Mouse (Mus musculus) heart, adult 2 months (tissue): ENCODE measurements around the gene Tmem106b. TPM values are rescaled to one million over a fixed set of nuclear protein-coding genes. Genes with fewer than 3 reads are reported as not detected.
A peak's percentile ranks its signal among the peaks of the same experiment; 100 is the strongest.

Source experiments
- DNase-seq, 2 experiments: peaks; one replicate each; pipeline ENCODE4 v3.0.0; 2021
- H3K27ac ChIP-seq: fragments of 200-600 bp; 2 replicates; pipeline ENCODE4 v1.8.1; 2022
- H3K27me3 ChIP-seq: fragments of 200-500 bp; 2 replicates; pipeline ENCODE4 v1.6.1; 2012; ENCODE audit warnings: mild to moderate bottlenecking, low read length, inconsistent platforms, mixed read lengths; ENCODE audit not compliant: control insufficient read depth, insufficient read depth
- H3K36me3 ChIP-seq: fragments of 200-500 bp; 2 replicates; pipeline ENCODE4 v1.6.1; 2012; ENCODE audit warnings: low read length, inconsistent platforms; ENCODE audit not compliant: control insufficient read depth, insufficient read depth
- H3K4me1 ChIP-seq: fragments of 200-500 bp; 2 replicates; pipeline ENCODE4 v1.6.1; 2011; ENCODE audit warnings: low read length; ENCODE audit not compliant: control insufficient read depth, insufficient read depth
- H3K4me3 ChIP-seq: fragments of 200-600 bp; 2 replicates; pipeline ENCODE4 v1.8.1; 2022
- H3K79me2 ChIP-seq: fragments of 200-500 bp; replicated peaks from 2 replicates; pipeline ENCODE4 v1.6.1; 2012; ENCODE audit warnings: mild to moderate bottlenecking, inconsistent platforms, low read length, moderate library complexity, mixed read lengths; ENCODE audit not compliant: control insufficient read depth, insufficient read depth
- H3K9ac ChIP-seq: fragments of 200-500 bp; 2 replicates; pipeline ENCODE4 v1.6.1; 2012; ENCODE audit warnings: low read depth, mild to moderate bottlenecking, control low read depth, inconsistent platforms, low read length, mixed read lengths
- CTCF ChIP-seq: fragments of 200-600 bp; IDR thresholded peaks from 2 replicates; pipeline ENCODE4 v1.8.1; 2022; ENCODE audit warnings: antibody characterized with exemption, mild to moderate bottlenecking, moderate library complexity
- EP300 ChIP-seq: fragments of 200-500 bp; IDR thresholded peaks from 2 replicates; pipeline ENCODE4 v1.6.1; 2011; ENCODE audit warnings: low read depth, low read length, control low read depth; ENCODE audit not compliant: insufficient read depth
- POLR2A ChIP-seq: fragments of 200-500 bp; IDR thresholded peaks from 2 replicates; pipeline ENCODE4 v1.6.1; 2011; ENCODE audit warnings: mild to moderate bottlenecking, low read depth, low read length, control low read depth; ENCODE audit not compliant: insufficient read depth
- WGBS: fragments of 180-500 bp; shearing (Covaris S2); methylation state at CpG from one replicate; pipeline ENCODE4 v1.1.7; 2018; 5-methylcytosine and 5-hydroxymethylcytosine counted together
- intact Hi-C: fragments of 180-260 bp; cut with DNase I; formaldehyde crosslinking; loops from one replicate; pipeline ENCODE4 v1.15.1; 2025
- polyA plus RNA-seq: library from polyadenylated mRNA; depleted of rRNA; stranded (reverse); fragments of >200 nt; gene quantifications from 2 replicates; pipeline ENCODE4 v1.2.3, GENCODE M21; 2012
- total RNA-seq, 2 experiments: library from RNA; stranded (reverse); gene quantifications; 2 replicates each; pipeline ENCODE4 v1.2.3; 2021

Tmem106b gene
- total and polyA plus RNA-seq, 3 experiments = 25.6 to 181 (median 151) TPM

DNA sequence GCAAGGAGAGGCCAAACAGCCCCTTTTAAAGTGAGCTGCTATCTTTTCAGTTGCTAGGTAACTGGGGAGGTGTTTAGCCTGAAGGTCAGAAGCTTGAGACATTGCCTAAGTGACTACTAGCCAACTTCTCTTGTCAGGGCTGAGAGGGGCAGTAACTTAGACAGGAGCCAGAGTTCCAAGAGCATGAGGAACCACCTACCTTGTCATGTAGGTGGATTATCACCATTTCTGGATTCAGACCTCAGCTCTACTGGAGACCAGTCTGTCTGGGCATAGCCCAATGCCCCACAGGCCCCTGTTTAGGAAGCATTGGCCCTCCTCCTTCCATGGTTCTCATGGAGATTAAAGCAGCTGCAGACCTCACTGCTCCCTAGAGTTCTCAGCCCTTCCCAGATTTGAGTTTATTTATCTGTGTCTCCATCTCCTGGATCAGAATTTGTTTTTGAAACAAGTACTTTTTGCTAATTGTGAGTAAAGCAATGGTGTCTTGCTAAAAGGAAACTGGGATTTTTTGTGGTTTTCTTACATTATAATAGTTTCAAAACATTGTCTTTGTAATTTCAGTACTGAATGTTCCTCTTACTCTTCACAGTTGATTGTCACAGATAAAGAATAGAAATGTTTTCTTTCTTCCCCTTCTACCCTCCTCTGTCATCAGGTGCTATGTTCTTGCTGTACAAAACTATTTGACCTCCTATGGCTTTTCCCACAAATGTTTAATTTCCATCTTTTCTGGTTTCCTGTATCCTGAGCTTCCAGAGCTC lies 8.1 kb upstream of the Tmem106b start:
- Histone ChIP-seq H3K27me3 (no peaks in the 10 kb centered on the region), H3K79me2 (no peaks in the 10 kb centered on the region), H3K4me1 (no peaks in the 10 kb centered on the region), H3K9ac (no peak overlapping the region), H3K4me3 (no peak overlapping the region), H3K36me3 (no peaks in the 10 kb centered on the region), H3K27ac (no peak overlapping the region)
- no peak for TF ChIP-seq POLR2A
- TF ChIP-seq CTCF = no peak
- no peak for TF ChIP-seq EP300
- intact Hi-C loops = no loop called here
- no peak for DNase-seq

DNA sequence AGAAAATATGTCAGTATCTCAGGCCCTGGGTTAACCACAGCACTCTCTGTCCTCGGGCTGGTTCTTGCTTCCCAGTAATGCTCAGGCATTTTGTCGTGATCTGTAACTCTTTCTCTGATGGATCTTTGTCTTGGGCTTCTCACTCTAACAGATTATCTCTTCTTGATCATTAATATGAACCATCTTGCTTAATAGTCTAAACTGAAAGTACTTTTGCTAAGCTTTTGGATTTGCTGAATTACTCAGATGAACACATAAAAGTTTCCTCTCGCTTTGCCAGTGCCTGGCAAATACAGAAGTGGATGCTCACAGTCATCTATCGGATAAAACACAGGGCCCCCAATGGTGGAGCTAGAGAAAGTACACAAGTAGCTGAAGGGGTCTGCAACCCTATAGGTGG lies 7.5 kb upstream of the Tmem106b start:
- Histone ChIP-seq H3K9ac (no peak overlapping the region), H3K79me2 (no peaks in the 10 kb centered on the region), H3K27ac (no peak overlapping the region), H3K4me1 (no peaks in the 10 kb centered on the region), H3K27me3 (no peaks in the 10 kb centered on the region), H3K36me3 (no peaks in the 10 kb centered on the region), H3K4me3 (no peak overlapping the region)
- no peak for TF ChIP-seq POLR2A
- TF ChIP-seq EP300 = no peak
- no peak for TF ChIP-seq CTCF
- DNase-seq = no peak
- 86% methylated on average over 4 of the region's 4 CpGs for WGBS
- intact Hi-C loops = no loop called here

DNA sequence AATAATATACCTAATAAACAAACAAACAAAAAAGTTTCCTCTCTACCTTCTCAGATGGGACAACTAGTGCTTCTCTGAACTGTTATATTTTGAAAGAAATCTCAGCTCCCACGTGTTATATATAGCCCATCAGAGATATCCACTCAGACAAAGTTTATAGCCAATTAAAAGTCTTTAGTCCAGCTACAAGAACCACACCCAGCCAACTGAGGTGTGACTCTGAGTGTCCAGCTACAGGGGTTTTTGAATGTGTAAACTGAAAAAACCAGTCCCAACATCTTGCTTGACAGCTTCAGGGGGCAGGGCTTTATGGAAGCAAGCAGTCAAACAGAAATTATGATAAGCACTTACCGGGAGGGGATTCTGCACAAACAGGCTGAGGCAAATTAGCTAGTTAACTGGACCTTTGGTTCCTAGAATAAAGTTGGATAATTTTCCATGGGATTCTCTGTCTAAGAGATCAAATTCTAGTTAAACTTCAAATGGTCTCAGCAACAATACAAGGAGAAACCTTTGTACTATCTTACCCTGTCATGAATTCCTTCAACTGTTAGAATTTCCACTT lies 6.8 kb upstream of the Tmem106b start:
- Histone ChIP-seq H3K4me3 (no peak overlapping the region), H3K79me2 (no peaks in the 10 kb centered on the region), H3K36me3 (no peaks in the 10 kb centered on the region), H3K27ac (no peak overlapping the region), H3K4me1 (no peaks in the 10 kb centered on the region), H3K27me3 (no peaks in the 10 kb centered on the region), H3K9ac (no peak overlapping the region)
- no peak for DNase-seq
- 58% methylated on average over 2 of the region's 2 CpGs for WGBS
- intact Hi-C loops = no loop called here
- TF ChIP-seq CTCF (no peak), EP300 (no peak), POLR2A (no peak)

DNA sequence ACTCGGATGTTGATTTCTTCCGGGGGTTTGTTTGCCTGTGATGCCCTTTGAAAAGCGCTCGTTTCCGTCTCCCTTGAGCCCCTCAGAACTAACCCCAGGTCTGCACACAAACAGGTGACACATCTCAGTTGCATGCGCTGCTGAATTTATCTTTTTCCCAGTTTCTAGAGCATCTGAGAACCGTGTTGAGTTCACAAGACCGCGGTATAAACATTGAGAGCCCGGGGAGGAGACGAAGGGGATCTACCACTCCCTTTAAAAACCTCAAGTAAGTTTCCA lies 527 bp downstream of the Tmem106b start:
- no peak for DNase-seq
- H3K9ac ChIP-seq = peak overlapping the region; percentile 99
- peaks cover 2% of the 10 kb centered on the region; the same call in 1 of the 2 replicates for H3K79me2 ChIP-seq
- H3K27me3 ChIP-seq = no peaks in the 10 kb centered on the region
- H3K36me3 ChIP-seq = peaks cover 31% of the 10 kb centered on the region
- peak overlapping the region; percentile 78 for H3K4me3 ChIP-seq
- H3K4me1 ChIP-seq = peaks cover 1% of the 10 kb centered on the region
- 2% methylated on average over 11 of the region's 11 CpGs for WGBS
- H3K27ac ChIP-seq = peak overlapping the region; percentile 98
- TF ChIP-seq CTCF (no peak), EP300 (no peak), POLR2A (no peak)
- intact Hi-C loops = loop anchor here (10.0 kb wide), 1 partner anchor 315 kb away; no protein-coding TSS in a partner anchor

DNA sequence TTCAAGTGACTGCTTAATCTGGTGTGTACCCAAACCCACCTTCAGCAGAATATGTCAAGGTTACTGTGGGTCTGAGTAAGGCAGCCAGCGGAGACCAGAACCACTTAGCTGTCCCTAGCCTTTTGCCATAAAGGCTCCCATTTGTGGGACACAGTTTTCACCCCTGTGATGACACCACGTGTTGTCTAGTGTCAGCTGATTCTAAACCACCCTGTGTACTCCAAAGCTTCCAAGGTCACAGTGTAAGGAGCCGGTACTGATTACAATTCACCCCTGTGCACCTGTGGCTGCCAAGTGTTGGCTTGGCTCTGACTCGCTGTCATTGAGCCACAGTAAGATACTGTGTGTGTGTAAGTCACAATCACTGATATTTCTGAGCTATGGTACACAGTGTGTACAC lies 926 bp downstream of the Tmem106b start:
- Histone ChIP-seq H3K27ac (peak overlapping the region; percentile 98), H3K36me3 (peaks cover 32% of the 10 kb centered on the region), H3K27me3 (no peaks in the 10 kb centered on the region), H3K4me1 (peaks cover 1% of the 10 kb centered on the region), H3K79me2 (peaks cover 2% of the 10 kb centered on the region; the same call in 1 of the 2 replicates), H3K9ac (peak overlapping the region; percentile 99), H3K4me3 (peak overlapping the region; percentile 78)
- TF ChIP-seq POLR2A = peak; percentile 50
- no peak for TF ChIP-seq CTCF
- 0 out of 2 replicates have a peak, but pooled peaks have one; percentile 59 for TF ChIP-seq EP300
- WGBS = 24% methylated on average over 4 of the region's 4 CpGs
- DNase-seq = peak; percentile 49 to 72
- intact Hi-C loops = loop anchor here (10.0 kb wide), 1 partner anchor 316 kb away; no protein-coding TSS in a partner anchor

DNA sequence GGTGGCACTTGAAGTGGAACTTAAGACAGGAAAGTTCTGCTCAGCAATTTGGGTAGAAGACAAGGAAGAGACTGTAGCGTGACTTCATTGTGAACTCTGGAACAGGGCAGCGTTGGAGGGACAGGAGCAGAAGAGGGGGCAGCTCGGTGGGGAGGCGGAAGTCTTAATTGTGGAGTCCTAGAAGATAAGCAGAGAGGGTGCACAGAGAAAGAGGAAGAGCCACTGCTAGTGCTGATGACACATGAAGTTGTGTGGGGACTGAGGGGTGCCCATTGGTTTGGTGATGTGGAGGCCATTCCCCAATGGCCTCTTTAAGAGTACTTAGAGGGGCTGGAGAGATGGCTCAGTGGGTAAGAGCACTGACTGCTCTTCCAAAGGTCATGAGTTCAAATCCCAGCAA lies 3.5 kb downstream of the Tmem106b start:
- no peak for DNase-seq
- Histone ChIP-seq H3K4me3 (no peak overlapping the region), H3K9ac (no peak overlapping the region), H3K4me1 (peaks cover 1% of the 10 kb centered on the region), H3K27ac (no peak overlapping the region), H3K79me2 (peaks cover 4% of the 10 kb centered on the region; the same call in 1 of the 2 replicates), H3K27me3 (no peaks in the 10 kb centered on the region), H3K36me3 (peaks cover 40% of the 10 kb centered on the region)
- intact Hi-C loops = loop anchor here (10.0 kb wide), 1 partner anchor 318 kb away; no protein-coding TSS in a partner anchor
- TF ChIP-seq CTCF (no peak), EP300 (no peak), POLR2A (no peak)
- 89% methylated on average over 4 of the region's 4 CpGs for WGBS
